In genomic region chr17:16839152-16839551, GRCm38 (mm10) we compare ENCODE assay signal across 20 mouse cellular contexts.
"Had no signal": no experiment of that assay in that cellular context is flagged by ENCODE, and none has a peak within 500 bp of the region (broad histone marks: within the 10 kb centered on the region; RNA-seq: fewer than 3 reads in every experiment).

No protein-coding gene starts in this region.

- H3K4me2 ChIP-seq: limb, embryonic 12.5 days; limb, embryonic 15.5 days; liver, embryonic 11.5 days; lung, embryonic 14.5 days; midbrain, embryonic 12.5 days; stomach, embryonic 15.5 days had no signal

- DNase-seq: kidney, adult 18-20 months; kidney, adult 9 months; kidney, postnatal 14 days; kidney, postnatal 4 days; left cerebral cortex, postnatal 4 days; liver, postnatal 0 days; lung, embryonic 14.5 days; retina, postnatal 1 day; right cerebral cortex, postnatal 25 days; spleen, adult 18-20 months; thymus, postnatal 25 days had no signal

- H3K27ac ChIP-seq: limb, embryonic 12.5 days; limb, embryonic 15.5 days; liver, embryonic 14.5 days; macrophage; midbrain, embryonic 12.5 days; stomach, embryonic 15.5 days had no signal

- H3K9me3 ChIP-seq: limb, embryonic 12.5 days; limb, embryonic 15.5 days; midbrain, embryonic 12.5 days; stomach, embryonic 15.5 days had no signal

- H3K4me1 ChIP-seq: limb, embryonic 12.5 days; limb, embryonic 15.5 days; midbrain, embryonic 12.5 days; stomach, embryonic 15.5 days had no signal

- H3K27me3 ChIP-seq: limb, embryonic 12.5 days; limb, embryonic 15.5 days; midbrain, embryonic 12.5 days; stomach, embryonic 15.5 days had no signal

- H3K4me3 ChIP-seq: limb, embryonic 12.5 days; limb, embryonic 15.5 days; midbrain, embryonic 12.5 days; myocyte; stomach, embryonic 15.5 days had no signal

- ATAC-seq: liver, postnatal 0 days; lung, postnatal 0 days had no signal

- H3K36me3 ChIP-seq: limb, embryonic 12.5 days; limb, embryonic 15.5 days; midbrain, embryonic 12.5 days; stomach, embryonic 15.5 days had no signal

- H3K9ac ChIP-seq: limb, embryonic 12.5 days; limb, embryonic 15.5 days; liver, embryonic 14.5 days; liver, postnatal 0 days; lung, embryonic 14.5 days; midbrain, embryonic 12.5 days; stomach, embryonic 15.5 days had no signal
